Mouse (Mus musculus) brain, embryonic 14.5 days (tissue): Measurements from ENCODE around the gene Nmnat3.

Experiments used
- CTCF ChIP-seq: fragments of 200-500 bp; IDR thresholded peaks from 2 replicates; pipeline ENCODE4 v1.5.1; 2012; ENCODE audit warnings: inconsistent platforms, mild to moderate bottlenecking, moderate library complexity, borderline replicate concordance; ENCODE audit not compliant: insufficient read depth, insufficient read length; ENCODE audit errors: extremely low read depth
- POLR2A ChIP-seq: fragments of 200-500 bp; IDR thresholded peaks from 2 replicates; pipeline ENCODE4 v1.6.1; 2012; ENCODE audit warnings: mild to moderate bottlenecking, inconsistent platforms, borderline replicate concordance; ENCODE audit not compliant: poor library complexity, insufficient read depth, insufficient read length, severe bottlenecking; ENCODE audit errors: extremely low read depth

GRCm38 (mm10) chr9:98433021-98433420, 145.8 kb downstream of the Nmnat3 start:
- TF ChIP-seq CTCF (no peak), POLR2A (no peak)
